Mouse (Mus musculus) ovary, postnatal 14 days (tissue): ENCODE measurements at regions not wholly inside any gene's neighbourhood (a gene's known extent, or its start where the extent isn't known, plus 50 kb on each side); places are given as distances from the start of the nearest gene placed in this dataset.

Experiments
- DNase-seq: peaks from one replicate; pipeline ENCODE4 v3.0.0; 2022; ENCODE audit warnings: low spot score

DNA sequence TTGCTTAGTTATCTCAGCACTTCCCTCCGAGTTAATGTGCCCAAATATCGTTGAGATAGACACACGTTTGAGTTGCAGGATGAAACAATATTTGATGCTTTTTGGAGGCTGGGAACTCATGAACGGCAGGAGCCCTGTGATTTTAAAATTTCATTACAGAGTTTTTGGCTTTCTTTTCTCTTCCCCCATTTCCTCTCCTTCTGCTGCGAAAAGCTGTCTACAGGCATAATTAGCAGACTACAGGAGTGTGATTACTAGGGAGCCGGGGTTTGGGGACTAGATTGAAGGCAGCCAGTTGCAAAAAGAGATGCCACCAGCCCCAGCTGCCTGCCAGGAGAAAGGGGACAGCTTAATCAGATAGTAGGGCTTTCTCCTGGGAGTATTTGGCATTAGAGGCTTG is 274.2 kb upstream of the Mki67 start:
- no peak for DNase-seq

DNA sequence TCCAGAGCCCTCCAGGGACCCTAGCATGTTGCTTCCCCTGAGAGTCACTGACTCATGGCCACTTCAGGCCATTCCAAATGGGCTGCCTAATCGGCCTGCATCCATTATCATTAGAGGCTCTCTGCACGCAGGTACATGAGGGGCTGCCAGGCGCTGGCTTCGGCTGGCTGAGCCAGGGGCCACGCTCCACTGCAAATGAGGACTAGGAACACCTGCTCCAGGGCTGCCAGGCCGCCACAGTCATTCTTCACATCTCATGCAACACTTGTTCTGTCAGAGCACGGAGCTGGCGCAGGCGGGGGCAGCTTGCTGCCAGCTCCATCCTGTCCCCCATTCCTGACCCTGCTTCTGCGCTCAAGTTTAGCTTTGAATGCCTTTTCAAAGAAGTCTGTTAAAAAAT is 280.7 kb upstream of the Mki67 start:
- DNase-seq = no peak

DNA sequence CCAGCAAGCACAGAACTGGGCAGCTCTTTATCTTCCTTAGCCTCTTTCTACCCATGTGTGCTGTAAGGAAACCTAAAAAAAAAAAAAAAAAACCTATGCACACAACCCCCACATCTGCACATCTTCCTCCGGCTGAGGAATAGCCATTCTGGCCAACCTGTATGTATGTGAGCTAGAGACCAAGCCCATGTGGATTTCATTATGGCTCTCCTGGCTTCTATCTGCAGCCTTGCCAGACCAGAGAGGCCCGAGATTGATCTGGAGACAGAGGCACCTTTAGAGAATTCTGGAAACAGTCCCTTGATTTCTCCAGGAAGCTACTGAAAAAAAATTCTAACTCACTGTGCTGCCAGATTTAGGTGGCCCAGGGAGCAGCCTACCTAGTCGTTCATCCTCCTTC is 281.5 kb upstream of the Mki67 start:
- no peak for DNase-seq

DNA sequence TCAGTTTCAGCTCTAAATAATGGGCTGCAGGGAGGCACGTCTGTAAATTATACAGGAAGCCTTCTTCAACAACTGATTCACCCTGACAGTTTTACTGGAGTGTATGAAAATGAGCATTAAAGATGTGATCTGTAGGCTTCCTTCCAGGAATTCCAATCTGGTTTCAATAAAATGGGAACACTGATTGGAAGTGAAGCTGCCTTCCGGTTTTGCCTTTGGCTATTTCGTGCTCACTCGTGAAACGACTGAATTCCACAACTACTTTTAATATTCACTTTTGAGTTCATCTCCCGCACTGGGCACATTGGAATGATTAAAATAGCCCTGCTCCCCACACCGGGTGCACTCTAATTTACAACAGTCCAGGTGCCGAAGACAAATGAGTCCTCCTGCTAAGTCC is 286.2 kb upstream of the Mki67 start:
- DNase-seq = no peak

DNA sequence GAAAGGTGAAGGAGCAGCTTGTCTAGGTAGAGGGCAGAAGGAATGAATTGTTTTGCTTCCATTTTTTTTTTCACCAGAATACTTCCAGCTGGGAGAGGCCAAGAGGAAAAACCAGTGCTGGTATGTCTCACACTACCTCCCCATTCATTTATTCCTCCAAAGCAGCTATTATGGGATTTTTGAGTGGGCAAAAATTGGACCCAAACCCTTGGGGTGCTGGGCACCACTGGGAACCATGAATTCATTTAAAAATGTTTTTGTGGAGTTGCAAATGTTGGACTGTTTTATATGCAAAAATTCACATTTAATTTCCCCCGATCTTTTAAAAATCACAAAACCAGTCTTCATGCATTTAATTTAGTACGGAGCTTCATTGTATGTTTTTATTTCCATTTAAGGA is 287.1 kb upstream of the Mki67 start:
- DNase-seq = no peak

DNA sequence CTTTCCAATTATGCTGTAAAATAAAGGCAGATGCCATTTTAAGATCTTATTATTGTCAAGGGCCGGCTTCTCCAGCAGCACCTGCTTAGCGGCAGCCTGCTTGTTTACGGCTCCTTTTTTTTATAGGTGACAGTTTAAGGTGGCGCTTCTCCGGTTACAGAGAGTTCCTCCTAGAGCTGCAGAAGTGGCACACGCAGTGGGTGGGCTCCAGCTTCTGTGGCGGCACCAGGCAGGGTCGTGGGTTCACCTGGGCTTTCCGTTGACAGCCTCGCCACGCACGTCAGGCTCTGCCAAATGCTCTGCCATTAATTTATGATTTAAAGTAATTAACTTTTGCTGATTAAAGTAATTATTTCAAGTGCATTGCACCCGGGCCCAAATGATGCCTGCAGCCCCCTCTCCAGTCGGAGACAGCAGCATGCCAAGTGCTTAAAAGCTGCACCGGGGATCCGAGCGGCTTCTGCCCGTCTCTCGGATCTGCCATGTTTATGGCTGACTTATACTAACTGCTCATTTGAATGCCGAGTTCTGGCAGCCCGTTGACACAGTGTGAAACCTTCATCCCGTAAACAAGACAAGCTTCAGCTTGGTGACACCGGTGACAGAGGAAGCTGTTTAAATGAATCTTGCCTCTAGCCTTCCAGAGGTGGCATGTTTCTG is 291.8 kb upstream of the Mki67 start:
- no peak for DNase-seq

DNA sequence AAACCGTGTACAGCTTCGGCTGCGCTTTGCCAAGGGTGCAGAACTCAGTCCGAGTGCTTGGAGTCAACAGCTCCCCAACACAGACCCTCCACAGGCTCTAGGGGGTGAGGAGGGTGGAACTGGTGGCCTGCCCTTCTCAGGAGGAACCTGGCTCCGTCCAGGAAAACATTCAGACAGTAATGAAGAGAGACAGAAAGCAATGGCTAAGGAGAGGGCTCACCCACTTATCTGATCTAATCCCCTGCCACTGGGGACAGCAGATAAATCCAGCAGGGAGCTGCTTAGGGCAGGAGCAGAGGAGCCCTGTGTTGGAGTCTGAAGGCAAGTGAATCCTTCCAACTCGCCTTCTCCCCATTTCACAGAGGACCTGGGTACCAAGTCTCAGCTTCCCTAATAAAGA is 292.3 kb upstream of the Mki67 start:
- DNase-seq = no peak

DNA sequence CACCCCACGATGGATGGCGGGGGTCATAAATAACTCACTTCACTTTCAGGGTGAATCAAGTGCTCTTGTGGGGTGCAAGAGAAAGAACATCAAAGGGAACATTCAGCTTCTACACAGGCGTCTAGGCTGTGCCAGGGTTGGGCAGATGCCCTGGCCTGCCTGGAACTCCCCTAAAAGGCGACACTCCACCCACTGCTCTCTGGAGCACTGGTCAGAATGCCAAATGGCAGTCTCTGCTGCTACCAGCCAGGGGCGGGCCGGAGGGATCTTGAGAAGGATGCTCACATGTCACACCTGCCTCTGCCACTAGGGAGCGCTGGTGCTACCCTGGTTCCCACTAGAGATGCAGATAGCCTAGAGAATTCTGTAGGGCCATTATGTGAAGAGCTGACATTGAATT is 293.9 kb upstream of the Mki67 start:
- peak; percentile 47 for DNase-seq

DNA sequence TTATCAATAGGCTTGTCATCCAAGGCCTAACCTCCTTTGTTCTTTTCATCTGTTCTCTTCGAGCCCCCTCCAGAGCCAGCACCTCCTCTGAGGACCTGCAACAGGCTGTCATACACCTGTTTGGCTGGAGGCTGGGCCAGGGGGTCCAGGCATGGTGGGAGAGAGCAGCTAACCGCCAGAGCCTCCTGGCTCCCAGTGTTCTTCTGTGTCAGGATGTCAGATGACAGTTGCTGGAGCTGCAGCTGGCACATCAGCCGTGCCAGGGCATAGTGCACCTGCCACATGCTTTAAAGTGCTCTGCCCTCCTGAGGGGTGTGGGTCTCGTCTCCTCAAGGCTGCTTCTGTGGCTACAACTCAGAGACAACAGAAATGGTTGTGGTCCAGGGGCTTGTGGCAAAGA is 298.5 kb upstream of the Mki67 start:
- no peak for DNase-seq

DNA sequence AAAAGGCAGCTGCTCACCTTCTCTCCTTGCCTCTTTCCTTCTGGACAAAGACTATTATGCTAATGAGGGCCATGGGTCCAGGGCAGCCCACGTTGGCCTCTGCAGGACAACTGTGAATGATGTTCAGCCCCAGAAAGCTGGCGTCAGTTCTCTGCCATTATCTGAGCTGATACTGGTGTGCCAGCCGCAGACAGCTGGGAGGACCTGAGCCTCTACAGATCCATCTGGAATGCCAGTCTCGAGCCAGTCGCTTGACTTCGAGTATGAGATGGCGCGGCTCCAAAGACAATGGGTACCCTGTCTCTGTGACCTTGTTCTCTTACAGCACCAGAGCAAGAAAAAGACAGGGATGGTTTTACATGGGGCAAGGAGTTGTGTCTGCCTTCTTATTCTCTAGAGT is 300.8 kb upstream of the Mki67 start:
- no peak for DNase-seq

DNA sequence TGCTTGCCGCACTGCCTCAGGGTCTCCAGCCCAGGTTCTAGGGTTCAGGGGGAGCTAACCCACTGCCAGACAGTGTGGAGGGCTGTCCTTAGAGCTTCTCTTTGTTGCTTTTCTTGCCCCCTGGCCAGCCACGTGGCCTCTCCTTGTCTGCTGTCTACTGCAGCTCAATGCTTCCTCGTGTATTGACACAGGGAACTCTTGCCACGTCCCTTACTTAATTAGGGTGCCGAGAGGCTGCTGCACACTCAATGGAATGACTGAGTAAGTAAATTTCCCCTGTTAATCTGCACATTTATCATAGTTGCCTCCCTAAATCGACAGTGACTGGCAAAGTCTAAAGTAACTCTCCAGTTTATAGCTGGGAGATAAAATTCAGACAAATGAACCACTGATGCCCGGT is 304.4 kb upstream of the Mki67 start:
- DNase-seq = no peak

DNA sequence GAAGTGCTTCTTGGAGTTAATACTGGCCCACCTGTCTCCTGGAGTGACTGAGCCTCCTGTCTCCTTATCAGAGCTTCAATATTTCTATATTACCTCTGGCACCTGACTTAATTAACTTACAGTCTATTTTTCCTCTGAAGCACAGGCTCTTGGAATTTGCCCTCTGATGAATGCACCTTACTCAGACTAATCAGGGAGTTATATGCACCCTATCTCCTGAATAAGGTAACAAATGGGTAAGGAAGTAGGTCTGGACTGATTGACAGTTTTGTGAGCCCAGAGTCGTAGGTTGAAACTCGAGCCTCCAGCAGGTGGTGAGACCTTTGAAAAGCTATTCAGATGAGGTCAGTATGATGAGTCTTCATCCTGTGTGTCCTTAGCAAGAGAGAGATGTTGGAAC is 304.9 kb upstream of the Mki67 start:
- no peak for DNase-seq

DNA sequence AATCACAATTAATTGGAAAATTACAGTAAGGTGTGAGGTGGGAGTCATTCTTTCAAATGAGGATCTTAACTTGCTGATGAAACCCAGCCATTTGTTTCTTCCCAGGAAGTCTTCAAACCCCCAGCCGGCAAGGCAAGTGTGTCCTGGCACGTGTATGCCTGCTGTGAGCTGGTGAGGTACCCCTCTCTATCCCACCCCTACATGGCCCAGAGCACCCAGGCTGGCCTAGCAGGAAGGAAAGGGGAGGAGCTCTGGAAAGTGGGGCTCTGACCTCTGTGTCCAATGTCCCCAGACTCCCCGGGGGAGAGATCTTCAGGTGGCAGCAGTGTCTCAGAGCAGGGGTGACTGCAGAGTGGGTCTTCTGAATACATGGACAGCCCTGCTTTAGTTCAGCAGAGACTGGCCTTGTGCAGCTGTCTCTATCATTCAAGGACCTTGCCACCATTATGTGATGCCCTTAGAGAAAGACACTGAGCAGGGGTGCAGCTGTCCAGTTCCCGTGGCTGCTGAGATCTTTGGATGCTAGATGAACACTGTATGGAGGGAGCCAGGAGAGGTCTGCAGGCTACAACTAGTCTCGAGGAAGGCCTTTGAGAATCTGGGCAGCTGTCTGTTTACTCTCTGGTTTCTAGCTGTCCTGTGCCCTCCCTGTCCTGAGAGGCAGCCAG is 306.8 kb upstream of the Mki67 start:
- no peak for DNase-seq

DNA sequence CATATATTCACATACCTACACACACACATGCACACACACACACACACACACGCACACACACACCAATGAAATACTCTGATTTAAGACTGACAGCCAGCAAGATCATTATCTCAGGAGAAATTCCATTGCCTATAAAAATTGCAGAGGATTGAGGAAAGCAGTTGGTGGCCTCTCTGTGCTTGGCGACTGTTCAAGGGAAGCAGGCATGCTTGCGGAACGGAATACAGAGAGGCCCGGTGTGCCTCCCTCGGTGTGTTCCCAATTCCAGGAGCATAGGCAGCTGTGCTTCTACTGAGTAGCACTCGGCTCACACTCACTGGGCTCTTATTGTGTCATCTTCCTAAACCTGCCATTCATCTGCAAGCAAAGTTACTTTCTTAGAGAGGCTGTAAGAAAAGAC is 310.3 kb upstream of the Mki67 start:
- no peak for DNase-seq

DNA sequence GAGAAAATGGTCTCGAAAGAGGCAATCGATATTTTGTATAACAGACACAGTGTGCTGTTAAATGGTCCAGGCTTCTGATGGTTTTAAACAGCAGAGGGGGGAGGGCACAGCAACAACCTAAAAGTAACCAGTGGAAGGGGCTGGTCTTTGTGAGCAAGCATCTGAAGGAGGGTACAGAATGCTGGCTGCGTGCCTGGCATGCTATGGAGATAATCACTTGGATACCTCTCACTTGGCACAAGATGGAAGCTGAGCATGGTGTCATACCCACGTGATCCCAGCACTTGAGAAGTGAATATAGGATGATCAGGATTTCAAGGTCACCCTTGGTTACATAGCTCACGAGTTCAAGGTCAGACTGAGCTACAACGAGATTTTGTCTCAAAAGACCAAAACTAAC is 315.9 kb upstream of the Mki67 start:
- DNase-seq = no peak

DNA sequence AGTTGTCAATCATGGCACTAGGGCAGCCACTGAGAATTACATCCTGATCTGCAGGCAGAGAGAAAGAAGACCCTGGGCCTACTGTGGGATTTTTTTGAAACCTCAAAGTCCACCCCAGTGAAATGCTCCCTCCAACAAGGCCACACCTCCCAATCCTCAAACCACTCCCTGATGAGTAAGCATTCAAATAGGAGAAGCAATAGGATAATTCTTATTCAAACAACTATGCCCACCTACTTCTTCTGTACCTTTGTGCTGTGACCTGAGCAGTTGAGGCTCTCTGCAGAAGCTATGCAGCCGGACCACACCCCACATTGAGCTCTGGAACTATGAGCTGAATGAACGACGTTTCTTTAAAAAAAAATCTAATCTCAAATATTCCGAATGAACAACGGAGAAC is 317.4 kb upstream of the Mki67 start:
- no peak for DNase-seq

DNA sequence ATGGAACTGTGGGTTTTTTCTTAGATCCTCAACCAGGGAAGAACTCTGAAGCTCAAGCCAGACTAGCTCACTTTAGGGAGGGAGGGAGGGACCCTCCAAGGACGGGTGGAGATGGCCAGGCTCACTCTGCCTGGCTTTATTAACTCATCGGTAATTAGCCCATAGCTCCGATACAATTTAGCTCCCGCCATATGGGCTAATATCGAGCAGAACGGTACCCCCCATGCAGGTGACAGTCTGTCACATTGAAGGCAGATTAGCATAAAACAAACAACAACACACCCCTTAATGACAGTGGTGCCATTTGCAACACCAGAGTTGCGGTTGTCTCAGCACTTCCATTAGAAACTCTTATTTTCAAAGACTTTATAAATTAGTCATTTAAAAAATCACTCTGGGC is 319.6 kb upstream of the Mki67 start:
- no peak for DNase-seq

DNA sequence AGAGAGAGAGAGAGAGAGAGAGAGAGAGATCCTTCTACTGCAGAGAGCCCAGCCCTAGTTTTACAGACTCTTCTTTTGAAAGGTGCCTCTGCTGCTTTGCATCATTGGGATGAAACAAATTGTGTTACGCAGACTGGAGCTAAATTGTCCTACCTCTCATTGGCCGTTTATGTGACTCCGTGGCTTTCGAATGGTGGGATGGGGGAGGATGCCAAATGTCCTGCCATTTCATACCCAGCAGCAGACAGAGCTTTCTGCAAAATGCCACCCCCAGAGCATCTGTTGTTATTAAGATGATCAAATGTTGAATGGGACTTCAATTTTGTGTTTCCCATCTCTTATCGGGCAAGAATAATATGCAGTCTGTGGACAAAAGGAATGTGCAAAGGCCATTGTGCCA is 321.9 kb upstream of the Mki67 start:
- DNase-seq = no peak

DNA sequence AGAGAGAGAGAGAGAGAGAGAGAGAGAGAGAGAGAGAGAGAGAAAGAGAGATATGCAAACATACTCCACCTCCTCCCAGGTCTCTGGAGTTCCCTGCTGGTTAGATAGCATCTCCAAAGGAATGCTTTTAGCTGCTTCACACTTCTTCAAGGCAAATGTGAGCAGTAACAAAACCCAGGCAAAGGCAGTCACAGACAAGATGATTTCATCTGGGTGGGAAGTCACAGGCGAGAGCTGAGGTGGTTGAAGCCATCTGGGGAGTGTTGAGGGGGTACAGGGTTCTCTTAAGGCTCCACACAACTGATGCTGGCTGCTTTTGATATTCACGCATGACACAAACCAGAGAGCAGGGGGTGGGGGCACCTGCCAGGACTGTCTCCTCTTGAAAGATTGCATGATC is 322.7 kb upstream of the Mki67 start:
- no peak for DNase-seq

DNA sequence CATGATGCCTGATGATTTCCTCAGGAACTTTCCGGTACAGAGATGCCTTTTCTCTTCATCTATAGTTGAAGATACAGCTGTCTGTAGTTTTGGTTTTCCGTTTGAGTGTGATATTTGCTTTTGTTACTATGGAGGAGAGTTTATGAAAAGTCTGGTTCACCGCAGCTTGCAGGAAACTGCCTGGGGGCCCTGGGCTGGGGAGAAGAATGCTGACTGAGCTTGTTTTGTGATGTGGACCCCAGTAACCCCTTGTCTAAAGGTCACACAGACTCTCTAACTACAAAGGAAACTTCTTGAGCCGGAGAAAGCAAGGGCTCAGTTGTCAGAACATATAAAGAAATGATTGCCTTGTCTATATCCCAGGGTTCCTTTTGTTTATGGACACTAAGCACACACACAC is 325.8 kb upstream of the Mki67 start:
- DNase-seq = no peak

DNA sequence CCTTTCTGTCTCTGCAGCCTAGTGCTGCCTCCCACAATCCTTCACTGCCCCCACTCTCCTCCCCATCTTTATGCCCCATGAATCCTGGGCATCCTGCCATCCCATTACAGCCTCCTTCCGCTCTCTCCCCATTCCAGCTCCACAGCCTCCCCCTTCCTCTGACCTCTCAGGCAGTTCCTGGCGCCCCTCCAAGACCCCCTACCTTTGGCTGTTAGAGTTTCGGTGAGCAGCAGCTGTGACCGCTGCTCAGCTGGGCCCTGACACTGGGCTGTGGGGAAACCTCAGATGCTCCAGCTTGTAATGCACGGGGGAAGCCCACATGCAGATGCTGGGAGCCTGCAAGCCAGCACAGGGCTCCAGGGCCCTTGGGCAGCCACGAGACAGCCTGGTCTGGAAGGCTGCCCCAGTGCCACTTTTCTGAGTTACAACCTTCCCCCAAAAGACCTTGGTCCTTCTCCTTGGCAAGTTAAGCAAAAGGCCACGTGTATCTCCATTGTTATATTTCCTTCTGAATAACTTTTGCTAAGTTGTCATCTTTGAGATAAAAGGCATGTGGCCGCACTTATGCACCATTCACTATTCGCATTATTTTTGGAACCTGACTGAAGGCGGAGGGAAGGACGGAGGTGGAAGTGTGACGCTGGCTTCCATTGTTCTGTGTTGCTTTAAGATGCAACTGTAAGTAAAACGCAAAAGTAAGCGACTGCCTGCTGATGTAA is 330.6 kb upstream of the Mki67 start:
- DNase-seq = peak; percentile 67

DNA sequence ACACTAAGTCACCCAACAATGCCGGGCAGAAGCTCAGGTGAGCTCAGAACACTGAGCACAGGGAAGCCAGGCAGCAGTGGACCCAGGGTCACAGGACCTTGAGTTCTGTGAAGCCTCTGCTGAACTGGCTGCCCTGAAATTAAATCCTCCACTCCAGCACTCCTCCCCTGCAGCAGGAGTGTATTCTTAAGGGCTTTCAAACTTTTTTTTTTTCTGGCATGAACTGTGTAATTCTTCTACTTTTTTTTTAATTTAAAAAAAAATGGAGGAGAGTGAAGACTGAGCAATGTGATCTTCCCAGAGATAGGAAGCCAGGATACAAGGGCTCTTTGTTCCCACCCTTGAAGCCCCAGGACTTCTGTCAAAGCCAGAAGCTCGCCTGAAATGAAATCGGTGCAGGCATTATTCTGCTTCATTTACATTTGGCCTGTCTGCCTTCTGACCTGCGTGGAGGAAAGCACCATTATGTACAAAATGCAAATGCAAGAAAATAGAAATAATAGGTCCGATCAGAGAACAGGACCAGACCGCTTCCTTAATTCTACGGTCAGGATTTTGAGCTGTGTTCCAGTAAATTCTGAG is 331.3 kb upstream of the Mki67 start:
- no peak for DNase-seq

DNA sequence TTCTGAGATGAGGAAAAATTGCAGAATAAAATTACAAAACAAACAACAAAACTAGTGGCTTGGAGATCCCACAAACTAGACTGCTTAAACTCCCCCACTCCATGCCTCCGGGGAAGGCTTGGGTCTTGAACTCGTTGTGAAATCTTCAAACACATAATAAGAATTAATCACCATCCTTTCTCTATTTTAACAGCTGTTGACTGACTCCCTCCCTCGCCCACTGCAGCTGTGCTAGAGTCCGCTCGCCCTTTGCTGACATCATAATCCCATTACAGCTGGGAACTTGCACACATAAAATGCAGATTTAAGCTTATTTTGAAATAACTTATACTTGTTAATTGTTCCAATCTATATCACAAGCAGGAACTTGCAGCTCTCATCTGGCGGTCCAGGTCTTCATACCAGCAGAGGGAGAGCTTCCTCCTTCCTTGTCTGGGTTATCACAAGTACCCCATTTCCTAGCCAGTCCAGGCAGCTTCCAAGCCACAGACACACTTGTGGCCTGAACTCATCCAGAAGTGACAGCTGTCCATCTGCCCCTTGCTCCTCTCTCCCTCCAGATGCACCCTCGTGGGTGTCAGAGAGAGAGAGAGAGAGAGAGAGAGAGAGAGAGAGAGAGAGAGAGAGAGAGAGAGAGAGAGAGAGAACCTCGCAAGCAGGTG is 332.9 kb upstream of the Mki67 start:
- no peak for DNase-seq
